Mouse (Mus musculus) thymus, adult 2 months (tissue): ENCODE measurements around the gene D030056L22Rik.
"Not testable (repeated sequence)": the region's sequence is repeated elsewhere in the genome, so short reads cannot be mapped to it uniquely, and the experiment has no call there.

ENCODE experiments used
- CTCF ChIP-seq: fragments of 200-500 bp; IDR thresholded peaks from 2 replicates; pipeline ENCODE4 v1.5.1; 2012; ENCODE audit warnings: mild to moderate bottlenecking, control low read depth, low read length, moderate library complexity, borderline replicate concordance; ENCODE audit not compliant: control insufficient read depth, poor library complexity, insufficient read depth; ENCODE audit errors: extremely low read depth
- POLR2A ChIP-seq: fragments of 200-500 bp; IDR thresholded peaks from 2 replicates; pipeline ENCODE4 v1.6.1; 2012; ENCODE audit warnings: mild to moderate bottlenecking, low read length, control low read depth, moderate library complexity; ENCODE audit not compliant: control insufficient read depth, poor library complexity, insufficient read depth; ENCODE audit errors: extremely low read depth

- not testable (repeated sequence) for TF ChIP-seq POLR2A
- TF ChIP-seq CTCF, result 0 out of 2 replicates have a peak, but pooled peaks have one; percentile 36
These were observed 364 bp downstream of the D030056L22Rik start for GRCm38 (mm10) chr19:18713357-18713756.
